Mouse (Mus musculus) adrenal gland, adult 8-10 months (tissue): ENCODE results near the gene Ndufs1. TPM values are rescaled to one million over a fixed set of nuclear protein-coding genes. Genes with fewer than 3 reads are reported as not detected.
"Not testable (repeated sequence)": the region's sequence is repeated elsewhere in the genome, so short reads cannot be mapped to it uniquely, and the experiment has no call there.

Experiments
- DNase-seq: peaks from one replicate; pipeline ENCODE4 v3.0.0; 2022
- total RNA-seq, 4 experiments: library from RNA; stranded (reverse); gene quantifications; 2 replicates each; pipeline ENCODE4 v1.2.4; 2022

Ndufs1 gene
- total RNA-seq, 4 experiments from 2014 or later = 185 to 263 (median 226) TPM

DNA sequence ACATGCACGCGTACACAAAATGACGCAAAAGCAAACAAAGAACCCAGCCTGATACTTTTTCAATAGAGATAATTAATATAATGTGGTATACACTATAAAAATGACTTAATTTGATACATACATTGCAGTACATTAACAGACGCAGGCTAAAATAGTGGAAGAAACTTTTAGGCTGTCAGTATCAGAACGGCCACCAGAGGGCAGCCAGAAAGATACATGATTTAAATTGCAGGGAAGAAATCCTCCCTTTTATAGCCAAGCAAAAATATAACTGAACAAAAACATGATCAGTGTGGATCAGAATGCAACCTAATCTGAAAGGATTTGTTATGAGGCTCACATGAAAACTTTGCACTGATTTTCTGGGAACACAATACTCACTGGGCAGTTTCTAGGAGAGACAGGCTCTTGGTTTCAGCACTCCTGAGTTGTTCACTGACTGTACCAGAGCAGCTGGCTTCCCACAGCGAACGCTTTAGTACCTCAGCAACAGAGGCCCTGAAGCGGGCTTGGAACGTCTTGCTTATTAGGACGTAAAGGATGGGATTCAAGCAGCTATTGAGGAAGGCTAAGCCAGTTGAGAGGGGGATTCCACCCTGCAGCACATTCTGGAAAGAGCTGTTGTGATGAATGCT lies 6.1 kb upstream of the Ndufs1 start:
- DNase-seq = no peak

DNA sequence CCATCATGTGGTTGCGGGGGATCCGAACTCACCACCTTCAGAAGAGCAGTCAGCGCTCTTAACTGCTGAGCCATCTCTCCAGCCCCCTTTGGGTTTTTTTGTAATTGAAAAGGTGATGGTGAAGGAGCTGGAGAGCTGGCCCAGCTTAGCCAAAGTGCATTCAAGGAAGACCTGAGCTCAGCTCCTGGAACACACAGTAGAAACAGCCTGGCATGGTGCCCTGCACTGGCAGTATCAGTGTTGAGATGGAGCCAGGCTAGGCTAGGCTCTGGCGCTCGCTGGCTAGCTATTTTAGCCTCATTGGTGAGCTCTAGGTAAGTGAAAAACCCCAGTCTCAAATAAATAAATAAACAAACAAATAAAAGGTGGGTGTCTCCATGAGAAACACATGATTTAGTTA lies 5.6 kb upstream of the Ndufs1 start:
- peak; percentile 38 for DNase-seq

- DNase-seq = peak; percentile 32
Observed at GRCm38 (mm10) chr1:63181480-63181879, 4.8 kb upstream of the Ndufs1 start.

DNA sequence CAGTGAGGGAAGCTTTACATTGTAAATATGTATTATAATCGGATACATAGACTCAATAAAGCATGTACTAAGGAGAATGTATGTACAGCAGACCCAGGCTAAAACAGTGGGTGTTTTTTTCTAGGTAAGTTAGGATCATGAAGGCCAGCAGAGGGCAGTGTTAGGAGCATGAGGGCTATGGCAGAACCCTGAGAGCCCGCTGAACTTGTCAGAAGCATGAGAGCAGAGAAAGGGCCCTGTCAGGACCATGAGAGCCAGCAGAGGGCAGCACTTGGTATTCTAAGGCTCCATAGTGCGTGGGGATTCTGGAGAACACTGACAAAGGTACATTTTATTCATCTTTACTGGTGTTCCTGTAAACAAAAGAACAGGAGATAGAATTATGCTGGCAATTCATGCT lies 4.4 kb upstream of the Ndufs1 start:
- peak; percentile 86 for DNase-seq

GRCm38 (mm10) chr1:63180575-63180974 lies 3.9 kb upstream of the Ndufs1 start:
- not testable (repeated sequence) for DNase-seq

GRCm38 (mm10) chr1:63180122-63180521 lies 3.5 kb upstream of the Ndufs1 start:
- DNase-seq = no peak

DNA sequence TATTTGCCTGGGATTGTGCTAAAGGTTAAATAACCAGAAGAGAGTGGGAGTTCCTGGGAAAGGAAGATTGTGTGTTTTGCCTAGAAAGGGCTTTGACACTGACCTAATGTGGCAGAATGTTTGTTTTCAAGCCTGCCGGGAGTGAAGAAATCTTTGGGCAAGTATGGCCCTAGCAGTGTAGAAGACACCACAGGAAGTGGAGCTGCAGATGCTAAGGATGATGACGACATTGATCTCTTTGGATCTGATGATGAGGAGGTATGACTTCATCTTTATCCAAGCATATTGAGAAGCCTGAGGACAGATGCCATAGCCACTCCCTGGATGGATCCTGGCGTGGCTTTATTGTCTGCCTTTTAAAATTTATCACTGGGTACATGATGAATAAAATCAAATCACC lies 1.7 kb upstream of the Ndufs1 start:
- DNase-seq = no peak

- no peak for DNase-seq
Observed at GRCm38 (mm10) chr1:63176259-63176603, 402 bp downstream of the Ndufs1 start.

DNA sequence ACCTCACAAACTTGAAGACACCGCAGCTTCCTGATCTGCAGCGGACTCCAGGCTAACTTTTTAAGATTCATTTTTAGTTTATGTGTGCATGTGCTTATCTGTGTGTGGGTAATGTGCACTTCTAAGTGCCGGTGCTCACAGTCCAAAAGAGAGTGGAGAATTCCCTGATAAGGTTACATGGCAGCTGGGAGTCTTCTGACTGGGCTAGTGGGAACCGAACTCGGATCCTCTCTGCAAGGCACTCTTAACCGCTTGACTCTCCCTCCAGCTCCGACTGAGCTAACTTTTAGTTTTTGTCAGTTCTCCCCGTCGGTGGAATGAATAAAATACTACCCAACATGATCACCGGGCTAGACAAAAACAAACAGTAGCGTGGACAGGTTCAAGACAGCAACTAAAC lies 780 bp downstream of the Ndufs1 start:
- DNase-seq = no peak

GRCm38 (mm10) chr1:63168638-63169037 lies 8.0 kb downstream of the Ndufs1 start:
- no peak for DNase-seq

GRCm38 (mm10) chr1:63140231-63140630 lies 36.4 kb downstream of the Ndufs1 start:
- DNase-seq = no peak

DNA sequence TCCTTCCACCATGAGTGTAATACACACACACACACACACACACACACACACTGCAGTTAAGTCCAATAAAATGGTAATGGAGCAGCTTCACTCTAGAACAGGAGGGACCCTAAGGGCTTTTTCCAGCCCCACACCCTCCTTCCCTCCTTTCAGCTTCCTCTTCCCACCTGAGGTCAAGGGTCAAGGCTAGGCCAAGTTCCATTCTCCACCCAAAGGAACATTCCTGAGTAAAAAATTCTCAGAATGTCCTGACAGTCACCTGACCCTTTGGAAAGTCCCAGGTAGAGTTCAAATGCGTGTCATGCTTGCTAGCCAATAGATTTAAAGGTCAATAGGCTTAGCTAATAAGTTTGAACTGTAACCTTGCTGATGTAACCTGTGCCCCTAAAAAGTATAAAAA lies 38.0 kb downstream of the Ndufs1 start:
- DNase-seq = not testable (repeated sequence)

DNA sequence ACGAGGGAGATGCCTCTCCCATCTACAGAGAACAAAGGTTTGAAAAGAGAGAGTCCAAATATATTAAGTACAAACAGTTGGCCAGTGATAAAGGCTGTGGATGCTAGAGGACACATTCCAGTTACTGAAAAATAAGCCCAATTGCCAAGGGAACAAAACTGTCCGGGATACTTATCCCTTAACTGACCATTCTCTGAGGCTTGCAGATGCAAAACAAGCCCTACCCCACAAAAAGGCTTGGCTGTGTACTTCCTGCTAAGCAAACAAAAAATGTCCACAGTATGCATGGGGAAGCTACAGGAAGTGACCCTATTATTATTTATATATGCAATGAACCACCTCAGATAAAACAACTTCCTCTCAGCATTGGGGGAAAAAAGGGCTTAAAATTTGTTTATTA lies 38.7 kb downstream of the Ndufs1 start:
- DNase-seq = no peak

DNA sequence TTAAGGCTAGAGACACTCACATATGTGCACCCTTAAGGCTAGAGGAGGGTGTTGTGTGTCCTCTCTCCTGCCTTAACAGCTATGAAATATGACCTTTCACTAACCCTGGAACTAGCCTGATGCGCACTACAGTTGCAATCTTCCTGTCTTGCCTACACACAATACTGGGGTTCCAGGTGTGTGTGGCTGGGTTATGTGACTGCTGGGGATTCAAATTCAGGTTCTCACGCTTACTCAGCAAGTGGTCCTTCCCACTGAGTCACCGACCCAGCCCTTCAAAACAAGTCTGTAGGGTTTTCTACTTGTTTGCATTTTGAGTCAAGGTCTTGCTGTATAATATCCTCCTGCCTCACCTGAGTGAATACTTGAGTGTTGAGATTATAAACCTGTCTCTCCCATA lies 42.1 kb downstream of the Ndufs1 start:
- DNase-seq = no peak

DNA sequence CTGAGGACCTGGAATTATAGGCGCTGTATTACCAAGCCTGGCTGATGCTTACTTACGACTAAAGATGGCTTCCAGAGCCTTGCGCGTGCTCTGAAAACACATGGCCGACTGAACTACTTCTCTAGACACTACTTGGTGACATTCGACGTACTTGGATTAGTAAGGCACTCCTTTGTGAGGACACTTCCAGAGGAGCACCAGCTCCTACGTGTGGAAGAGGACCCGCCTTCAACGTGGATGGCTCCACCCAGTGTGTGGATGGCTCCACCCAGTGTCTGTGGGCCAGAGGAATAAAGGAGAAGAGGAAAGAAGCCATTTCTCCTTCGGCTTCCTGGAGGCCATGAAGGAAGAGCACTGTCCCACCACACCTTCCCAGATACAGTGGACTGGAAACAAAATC lies 44.9 kb downstream of the Ndufs1 start:
- DNase-seq = no peak

DNA sequence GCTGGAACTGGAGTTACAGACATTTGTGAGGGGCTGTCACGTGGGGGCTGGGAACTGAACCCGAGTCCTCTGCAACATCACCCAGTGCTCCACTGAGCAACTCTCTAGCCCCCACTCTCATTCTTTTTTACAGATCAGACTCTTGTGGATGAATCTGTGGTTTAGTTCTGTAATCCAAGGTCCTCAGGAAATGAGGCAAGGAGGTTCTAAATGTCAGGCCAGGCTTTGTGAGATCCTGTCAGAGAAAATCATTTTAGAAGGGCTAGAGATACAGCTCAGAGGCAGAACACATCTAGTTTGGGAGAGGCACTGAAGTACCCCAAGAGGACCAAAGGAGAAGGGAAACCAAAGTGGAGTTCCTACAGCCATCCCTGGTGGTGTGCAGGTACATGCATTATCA lies 45.8 kb downstream of the Ndufs1 start:
- DNase-seq = no peak

DNA sequence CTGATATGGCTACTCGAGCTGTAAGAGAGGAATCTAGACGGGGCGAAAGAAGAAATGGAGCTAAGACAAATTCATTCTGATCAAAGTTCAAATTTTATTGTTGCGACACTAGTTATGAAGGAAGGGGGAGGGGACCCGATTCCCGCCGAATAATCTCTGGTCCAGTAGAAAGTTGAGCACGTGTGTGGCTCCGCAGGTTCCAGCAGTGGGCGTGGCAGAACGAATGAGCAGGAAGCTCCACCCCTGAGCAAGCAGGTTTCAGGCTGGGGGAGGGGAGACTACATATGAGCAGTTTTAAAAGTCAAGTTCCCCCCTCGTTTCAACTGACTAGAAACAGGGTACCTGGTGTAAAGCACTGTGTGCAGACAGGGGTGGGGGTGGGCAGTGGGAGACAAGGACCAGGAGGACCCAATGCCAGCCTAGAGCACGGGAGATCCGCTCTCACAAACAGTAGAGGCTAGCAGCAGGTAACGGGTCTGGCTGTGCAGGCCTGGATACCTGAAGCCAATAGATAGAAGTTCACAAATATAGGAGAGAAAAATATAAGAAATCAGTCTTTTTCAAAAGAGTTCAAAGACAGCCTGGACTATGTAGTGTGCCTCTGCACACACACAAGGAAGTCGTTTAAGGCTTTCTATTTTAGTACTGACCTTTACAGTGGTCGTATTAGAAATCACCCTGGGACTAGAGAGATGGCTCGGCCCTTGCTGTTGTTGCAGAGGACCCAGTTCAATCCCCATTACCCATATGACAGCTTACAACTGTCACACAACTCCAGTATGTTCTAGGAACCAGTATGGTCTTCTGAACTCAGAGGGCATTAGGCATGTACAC lies 46.6 kb downstream of the Ndufs1 start:
- no peak for DNase-seq

GRCm38 (mm10) chr1:63129273-63129672 lies 47.4 kb downstream of the Ndufs1 start:
- no peak for DNase-seq

DNA sequence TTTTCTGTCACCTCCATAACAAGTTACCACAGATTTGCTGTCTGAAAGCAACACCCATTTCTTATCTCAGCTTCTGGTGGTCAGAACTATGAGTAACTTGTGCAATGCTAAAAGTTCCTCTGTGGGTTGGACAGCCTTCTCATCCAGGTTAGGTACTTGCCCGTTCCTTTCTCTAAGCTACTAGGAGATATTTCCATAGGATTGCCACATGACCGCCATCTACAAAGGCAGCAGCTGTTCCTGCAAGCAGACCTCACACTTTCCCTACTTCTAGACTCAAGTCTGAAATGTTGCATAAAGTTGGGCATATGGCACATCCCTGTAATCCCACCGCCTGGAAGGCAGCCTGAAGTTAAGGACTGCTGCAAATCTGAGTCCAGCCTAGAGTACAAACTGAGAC lies 50.4 kb downstream of the Ndufs1 start:
- DNase-seq = no peak

- DNase-seq = no peak
Observed at GRCm38 (mm10) chr1:63123823-63124450, 52.7 kb downstream of the Ndufs1 start.

DNA sequence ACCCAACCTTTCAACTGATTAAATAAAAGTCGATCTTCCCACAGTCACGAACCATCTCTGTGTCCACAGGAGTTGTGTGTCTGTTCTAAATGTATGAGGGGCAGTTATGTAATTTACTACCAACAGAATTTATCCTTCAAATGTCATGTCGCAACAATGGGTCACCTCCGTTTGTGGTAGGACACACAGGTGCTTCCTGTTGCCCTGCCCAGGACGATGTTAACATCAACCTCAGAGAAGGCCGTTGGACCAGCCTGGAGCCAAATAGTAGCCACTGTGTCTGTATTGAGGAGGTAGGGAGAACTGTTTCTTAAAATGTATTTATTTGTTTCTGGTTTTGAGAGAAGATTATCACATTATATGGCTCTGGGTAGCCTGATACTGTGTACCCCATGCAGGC lies 54.6 kb downstream of the Ndufs1 start:
- no peak for DNase-seq

GRCm38 (mm10) chr1:63120382-63120781 lies 56.3 kb downstream of the Ndufs1 start:
- no peak for DNase-seq

- DNase-seq = no peak
Observed at GRCm38 (mm10) chr1:63119675-63120074, 57.0 kb downstream of the Ndufs1 start.

DNA sequence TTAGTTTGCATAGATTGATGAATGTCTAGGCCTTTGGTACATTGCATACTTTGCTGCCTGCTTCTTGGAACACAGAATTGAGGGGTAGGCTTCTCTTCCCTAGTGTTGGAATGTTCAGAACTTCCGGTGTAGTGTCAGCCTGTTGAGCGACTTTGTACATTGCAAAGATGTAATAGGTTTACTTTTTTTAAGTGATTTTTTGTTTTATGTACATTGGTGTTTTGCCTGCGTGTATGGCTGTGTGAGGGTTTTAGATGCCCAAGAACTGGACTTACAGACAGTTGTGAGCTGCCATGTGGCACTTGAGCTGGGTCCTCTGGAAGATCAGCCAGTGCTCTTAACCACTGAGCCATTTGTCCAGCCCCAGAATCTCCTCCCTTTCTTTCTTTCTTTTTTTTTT lies 61.1 kb downstream of the Ndufs1 start:
- DNase-seq = no peak
